Mouse (Mus musculus) hindbrain, embryonic 15.5 days (tissue): Measurements from ENCODE around the gene Mst1. TPM values are rescaled to one million over a fixed set of nuclear protein-coding genes. Genes with fewer than 3 reads are reported as not detected.

Experiments
- ATAC-seq: fragments of 200-750 bp; cut with Nextera tagmentation; 2 replicates; pipeline ENCODE4 v1.8.0; 2017; ENCODE audit warnings: low read depth, moderate number of reproducible peaks, moderate TSS enrichment; ENCODE audit not compliant: low FRiP score
- H3K27ac ChIP-seq: fragments of 300-500 bp; sonication (generic); replicated peaks from 2 replicates; pipeline ENCODE4 v1.5.1; 2015; ENCODE audit warnings: mild to moderate bottlenecking, inconsistent platforms
- H3K27me3 ChIP-seq: fragments of 300-500 bp; sonication (generic); 2 replicates; pipeline ENCODE4 v1.6.1; 2015; ENCODE audit warnings: control low read depth, inconsistent platforms
- H3K36me3 ChIP-seq: fragments of 300-500 bp; sonication (generic); 2 replicates; pipeline ENCODE4 v1.6.1; 2015; ENCODE audit warnings: control low read depth, inconsistent platforms
- H3K4me1 ChIP-seq: fragments of 300-500 bp; sonication (generic); replicated peaks from 2 replicates; pipeline ENCODE4 v1.6.1; 2015; ENCODE audit warnings: control low read depth, inconsistent platforms
- H3K4me2 ChIP-seq: fragments of 300-500 bp; sonication (generic); 2 replicates; pipeline ENCODE4 v1.6.1; 2015; ENCODE audit warnings: moderate library complexity, mild to moderate bottlenecking, inconsistent platforms
- H3K4me3 ChIP-seq: fragments of 300-500 bp; sonication (generic); 2 replicates; pipeline ENCODE4 v1.5.1; 2015; ENCODE audit warnings: mild to moderate bottlenecking, inconsistent platforms
- H3K9ac ChIP-seq: fragments of 300-500 bp; sonication (generic); 2 replicates; pipeline ENCODE4 v1.6.1; 2015; ENCODE audit warnings: inconsistent platforms
- H3K9me3 ChIP-seq: fragments of 300-500 bp; sonication (generic); 2 replicates; pipeline ENCODE4 v1.6.1; 2016; ENCODE audit warnings: control low read depth, inconsistent platforms
- WGBS: fragments of 180-500 bp; shearing (Covaris S2); methylation state at CpG from one replicate; pipeline ENCODE4 v1.1.7; 2015; 5-methylcytosine and 5-hydroxymethylcytosine counted together
- polyA plus RNA-seq: library from polyadenylated mRNA; unstranded; fragments of >200 nt; fragmentation: Nextera tagmentation; extraction: Ambion mirVana; gene quantifications from 2 replicates; pipeline ENCODE4 v1.2.1, GENCODE M21; 2015

Gene Mst1
- polyA plus RNA-seq, 1 experiment from 2014 or later = 0.18 TPM

GRCm38 (mm10) chr9:108085261-108085660 lies 5.0 kb downstream of the Mst1 start:
- no peak overlapping the region for H3K27ac ChIP-seq
- H3K27me3 ChIP-seq = peaks cover 33% of the 10 kb centered on the region
- WGBS = 93% methylated on average over 4 of the region's 4 CpGs
- H3K9me3 ChIP-seq = no peaks in the 10 kb centered on the region
- no peak overlapping the region for H3K9ac ChIP-seq
- no peak for ATAC-seq
- peaks cover 47% of the 10 kb centered on the region for H3K36me3 ChIP-seq
- H3K4me1 ChIP-seq = peaks cover 12% of the 10 kb centered on the region
- no peak overlapping the region for H3K4me3 ChIP-seq
- H3K4me2 ChIP-seq = no peak overlapping the region

GRCm38 (mm10) chr9:108090611-108091120 lies 10.4 kb downstream of the Mst1 start:
- Histone ChIP-seq H3K27ac (no peak overlapping the region), H3K9ac (no peak overlapping the region), H3K4me3 (no peak overlapping the region), H3K9me3 (no peaks in the 10 kb centered on the region), H3K27me3 (no peaks in the 10 kb centered on the region), H3K4me2 (no peak overlapping the region), H3K4me1 (peaks cover 24% of the 10 kb centered on the region), H3K36me3 (peaks cover 55% of the 10 kb centered on the region)
- 96% methylated on average over 7 of the region's 7 CpGs for WGBS
- ATAC-seq = no peak

GRCm38 (mm10) chr9:108093586-108093985 lies 13.3 kb downstream of the Mst1 start:
- 72% methylated on average over 10 of the region's 10 CpGs for WGBS
- peaks cover 37% of the 10 kb centered on the region for H3K36me3 ChIP-seq
- H3K4me1 ChIP-seq = peaks cover 29% of the 10 kb centered on the region
- H3K4me3 ChIP-seq = peak overlapping the region; percentile 73
- ATAC-seq = no peak
- H3K4me2 ChIP-seq = peak overlapping the region; percentile 100
- peak overlapping the region; percentile 76 for H3K9ac ChIP-seq
- no peaks in the 10 kb centered on the region for H3K9me3 ChIP-seq
- no peaks in the 10 kb centered on the region for H3K27me3 ChIP-seq
- H3K27ac ChIP-seq = 0 out of 2 replicates have a peak overlapping the region, but pooled peaks have one; percentile 77

- under 1% methylated on average over 51 of the region's 52 CpGs for WGBS
- Histone ChIP-seq H3K27ac (peak within 1 kb of the TSS; percentile 77), H3K4me3 (peak within 1 kb of the TSS; percentile 73), H3K9ac (peak within 1 kb of the TSS; percentile 76), H3K36me3 (peaks cover 42% of the 10 kb centered on the region), H3K4me1 (peaks cover 29% of the 10 kb centered on the region), H3K4me2 (peak within 1 kb of the TSS; percentile 100), H3K9me3 (no peaks in the 10 kb centered on the region), H3K27me3 (no peaks in the 10 kb centered on the region)
- ATAC-seq = peak; percentile 91
Measured at GRCm38 (mm10) chr9:108094184-108094941, 14.1 kb downstream of the Mst1 start, which contains the start of gene Apeh. TSS of gene Apeh (minus strand) at chr9:108094606.

- H3K4me2 ChIP-seq = peak overlapping the region; percentile 100
- no peaks in the 10 kb centered on the region for H3K27me3 ChIP-seq
- peak; percentile 21; the same call in 1 of the 2 replicates for ATAC-seq
- H3K4me3 ChIP-seq = peak overlapping the region; percentile 73
- no peaks in the 10 kb centered on the region for H3K9me3 ChIP-seq
- peaks cover 29% of the 10 kb centered on the region for H3K4me1 ChIP-seq
- H3K9ac ChIP-seq = peak overlapping the region; percentile 76
- peaks cover 42% of the 10 kb centered on the region for H3K36me3 ChIP-seq
- H3K27ac ChIP-seq = peak overlapping the region; percentile 77
- 0% methylated on average over 16 of the region's 16 CpGs for WGBS
Measured at GRCm38 (mm10) chr9:108094998-108095411, 14.8 kb downstream of the Mst1 start.

- Histone ChIP-seq H3K4me2 (peak overlapping the region; percentile 100), H3K9ac (no peak overlapping the region; the same call in 1 of the 2 replicates), H3K4me3 (peak overlapping the region; percentile 73), H3K27ac (no peak overlapping the region), H3K9me3 (no peaks in the 10 kb centered on the region), H3K36me3 (peaks cover 38% of the 10 kb centered on the region), H3K27me3 (no peaks in the 10 kb centered on the region), H3K4me1 (peaks cover 29% of the 10 kb centered on the region)
- WGBS = 10% methylated on average over 3 of the region's 3 CpGs
- 0 out of 2 replicates have a peak, but pooled peaks have one; percentile 15 for ATAC-seq
Measured at GRCm38 (mm10) chr9:108095518-108095917, 15.3 kb downstream of the Mst1 start.

GRCm38 (mm10) chr9:108095949-108096712 lies 15.9 kb downstream of the Mst1 start:
- Histone ChIP-seq H3K4me2 (peak overlapping the region; percentile 100; the same call in 1 of the 2 replicates), H3K27ac (no peak overlapping the region), H3K4me1 (peaks cover 29% of the 10 kb centered on the region), H3K36me3 (peaks cover 38% of the 10 kb centered on the region), H3K4me3 (no peak overlapping the region), H3K27me3 (no peaks in the 10 kb centered on the region), H3K9ac (no peak overlapping the region), H3K9me3 (no peaks in the 10 kb centered on the region)
- ATAC-seq = no peak
- 60% methylated on average over 10 of the region's 10 CpGs for WGBS

- ATAC-seq = no peak
- WGBS = 81% methylated on average over 8 of the region's 8 CpGs
- Histone ChIP-seq H3K4me1 (peaks cover 15% of the 10 kb centered on the region), H3K36me3 (peaks cover 46% of the 10 kb centered on the region), H3K4me2 (no peak overlapping the region), H3K4me3 (no peak overlapping the region), H3K9me3 (no peaks in the 10 kb centered on the region), H3K27ac (no peak overlapping the region), H3K9ac (no peak overlapping the region), H3K27me3 (no peaks in the 10 kb centered on the region)
Measured at GRCm38 (mm10) chr9:108099619-108100018, 19.4 kb downstream of the Mst1 start.

GRCm38 (mm10) chr9:108104766-108105548 lies 24.7 kb downstream of the Mst1 start:
- peak; percentile 15; the same call in 1 of the 2 replicates for ATAC-seq
- H3K4me1 ChIP-seq = peaks cover 11% of the 10 kb centered on the region; the same call in 1 of the 2 replicates
- no peak overlapping the region for H3K4me2 ChIP-seq
- H3K9me3 ChIP-seq = no peaks in the 10 kb centered on the region
- H3K36me3 ChIP-seq = peaks cover 36% of the 10 kb centered on the region
- H3K27ac ChIP-seq = no peak overlapping the region
- H3K9ac ChIP-seq = no peak overlapping the region
- H3K4me3 ChIP-seq = no peak overlapping the region
- 36% methylated on average over 31 of the region's 31 CpGs for WGBS
- no peaks in the 10 kb centered on the region for H3K27me3 ChIP-seq

GRCm38 (mm10) chr9:108105549-108105863 lies 25.3 kb downstream of the Mst1 start:
- Histone ChIP-seq H3K27ac (no peak overlapping the region), H3K36me3 (peaks cover 39% of the 10 kb centered on the region), H3K4me2 (no peak overlapping the region), H3K4me3 (no peak overlapping the region), H3K4me1 (peaks cover 11% of the 10 kb centered on the region; the same call in 1 of the 2 replicates), H3K9me3 (no peaks in the 10 kb centered on the region), H3K27me3 (no peaks in the 10 kb centered on the region), H3K9ac (no peak overlapping the region)
- peak; percentile 54; the same call in 1 of the 2 replicates for ATAC-seq
- WGBS = 59% methylated on average over 12 of the region's 12 CpGs

GRCm38 (mm10) chr9:108106090-108106489 lies 25.9 kb downstream of the Mst1 start:
- Histone ChIP-seq H3K9ac (no peak overlapping the region), H3K27me3 (no peaks in the 10 kb centered on the region), H3K27ac (no peak overlapping the region), H3K36me3 (peaks cover 34% of the 10 kb centered on the region), H3K4me2 (no peak overlapping the region), H3K4me1 (peaks cover 16% of the 10 kb centered on the region), H3K9me3 (no peaks in the 10 kb centered on the region), H3K4me3 (no peak overlapping the region)
- 92% methylated on average over 23 of the region's 23 CpGs for WGBS
- 0 out of 2 replicates have a peak, but pooled peaks have one; percentile 23 for ATAC-seq
